Mouse (Mus musculus): ENCODE measurements at regions not wholly inside any gene's neighbourhood (a gene's known extent, or its start where the extent isn't known, plus 50 kb on each side); places are given as distances from the start of the nearest gene placed in this dataset.
"Not testable (repeated sequence)": the region's sequence is repeated elsewhere in the genome, so short reads cannot be mapped to it uniquely, and the experiment has no call there.

GRCm38 (mm10) chr6:6388835-6389440, 172.0 kb upstream of the Slc25a13 start:
- no peak for DNase-seq (ENCODE audit: low spot score in 2 of 2)

- no peak for DNase-seq (ENCODE audit: low spot score in 2 of 2)
Measured at GRCm38 (mm10) chr6:6387571-6387970, 170.6 kb upstream of the Slc25a13 start.

- DNase-seq (ENCODE audit: low spot score in 2 of 2) = no peak
Measured at GRCm38 (mm10) chr6:6384971-6385370, 168.0 kb upstream of the Slc25a13 start.

- no peak for DNase-seq (ENCODE audit: low spot score in 2 of 2)
Measured at GRCm38 (mm10) chr6:6384441-6384840, 167.5 kb upstream of the Slc25a13 start.

- no peak for DNase-seq (ENCODE audit: low spot score in 2 of 2)
Measured at GRCm38 (mm10) chr6:6372421-6372820, 155.4 kb upstream of the Slc25a13 start.

GRCm38 (mm10) chr6:6371444-6372093, 154.6 kb upstream of the Slc25a13 start:
- no peak for DNase-seq (ENCODE audit: low spot score in 2 of 2)

GRCm38 (mm10) chr6:6364037-6364436, 147.1 kb upstream of the Slc25a13 start:
- no peak for DNase-seq (ENCODE audit: low spot score in 2 of 2)

- no peak for DNase-seq (ENCODE audit: low spot score in 2 of 2)
Measured at GRCm38 (mm10) chr6:6362678-6363354, 145.8 kb upstream of the Slc25a13 start.

- DNase-seq (ENCODE audit: low spot score in 2 of 2) = not testable (repeated sequence)
Measured at GRCm38 (mm10) chr6:6361181-6361580, 144.2 kb upstream of the Slc25a13 start.

- no peak for DNase-seq (ENCODE audit: low spot score in 2 of 2)
Measured at GRCm38 (mm10) chr6:6357477-6357876, 140.5 kb upstream of the Slc25a13 start.

- DNase-seq (ENCODE audit: low spot score in 2 of 2) = no peak
Measured at GRCm38 (mm10) chr6:6356967-6357366, 140.0 kb upstream of the Slc25a13 start.

GRCm38 (mm10) chr6:6335251-6335650, 118.3 kb upstream of the Slc25a13 start:
- DNase-seq (ENCODE audit: low spot score in 2 of 2) = no peak

- no peak for DNase-seq (ENCODE audit: low spot score in 2 of 2)
Measured at GRCm38 (mm10) chr6:6330271-6330670, 113.3 kb upstream of the Slc25a13 start.

GRCm38 (mm10) chr6:6325516-6325915, 108.5 kb upstream of the Slc25a13 start:
- no peak for DNase-seq (ENCODE audit: low spot score in 2 of 2)

- DNase-seq (ENCODE audit: low spot score in 2 of 2) = no peak
Measured at GRCm38 (mm10) chr6:6316725-6317124, 99.8 kb upstream of the Slc25a13 start.

- DNase-seq (ENCODE audit: low spot score in 2 of 2) = no peak
Measured at GRCm38 (mm10) chr6:6313171-6313570, 96.2 kb upstream of the Slc25a13 start.

- no peak for DNase-seq (ENCODE audit: low spot score in 2 of 2)
Measured at GRCm38 (mm10) chr6:6310213-6310612, 93.2 kb upstream of the Slc25a13 start.

GRCm38 (mm10) chr6:6307618-6308017, 90.6 kb upstream of the Slc25a13 start:
- DNase-seq (ENCODE audit: low spot score in 2 of 2) = no peak

GRCm38 (mm10) chr6:6303767-6304166, 86.8 kb upstream of the Slc25a13 start:
- DNase-seq (ENCODE audit: low spot score in 2 of 2) = no peak

GRCm38 (mm10) chr6:6301001-6301510, 84.1 kb upstream of the Slc25a13 start:
- no peak for DNase-seq (ENCODE audit: low spot score in 2 of 2)

- DNase-seq (ENCODE audit: low spot score in 2 of 2) = no peak
Measured at GRCm38 (mm10) chr6:6298867-6299852, 82.2 kb upstream of the Slc25a13 start.

All from adrenal gland, adult 18-20 months (tissue).